Mouse (Mus musculus) B cell, adult 2 months (primary cell): ENCODE data around the gene Vmn1r4.

Experiments
- DNase-seq, 2 experiments: peaks; one replicate each; pipeline ENCODE4 v3.0.0; 2022

Vmn1r4 gene

DNA sequence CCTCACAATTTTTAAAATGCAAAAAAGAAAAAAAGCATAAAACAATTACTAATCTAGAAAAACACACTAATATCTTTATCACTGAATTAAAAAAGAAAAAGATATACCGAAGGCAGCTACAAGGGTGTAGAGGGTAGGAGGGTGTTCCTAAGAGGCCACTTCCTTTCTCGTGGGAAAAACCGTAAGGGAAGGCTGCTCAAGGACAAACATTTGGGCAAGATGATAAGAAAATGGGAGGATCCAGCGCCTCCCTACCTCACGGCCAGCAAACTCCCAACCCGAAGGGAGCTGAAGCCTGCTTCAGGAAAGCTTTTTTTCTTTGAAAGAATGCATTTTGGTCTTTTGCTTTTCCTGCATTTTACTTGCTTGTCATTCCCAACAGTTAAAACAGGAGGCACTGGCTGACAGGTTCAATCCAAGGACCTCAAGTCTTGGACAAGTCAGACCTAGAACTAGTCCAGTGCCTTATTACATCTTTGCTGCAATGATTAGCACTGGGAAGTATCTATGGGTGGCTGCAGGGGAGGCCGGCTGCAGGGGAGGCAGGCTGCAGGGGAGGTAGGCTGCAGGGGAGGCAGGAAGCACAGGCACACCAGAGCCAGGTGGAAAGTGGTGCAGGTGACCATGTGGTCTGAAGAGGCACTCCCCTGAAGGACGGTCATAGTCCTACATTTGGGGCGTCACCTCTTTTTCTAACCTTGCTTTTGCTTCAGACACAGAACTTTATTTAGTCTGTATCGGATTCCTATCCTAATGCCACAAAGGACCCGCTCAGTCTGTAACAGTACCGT, 6.0 kb upstream of the Vmn1r4 start:
- no peak for DNase-seq

GRCm38 (mm10) chr6:56919330-56920044, 4.3 kb upstream of the Vmn1r4 start:
- DNase-seq: no peak

GRCm38 (mm10) chr6:56920222-56921092, 3.4 kb upstream of the Vmn1r4 start:
- DNase-seq: no peak

DNA sequence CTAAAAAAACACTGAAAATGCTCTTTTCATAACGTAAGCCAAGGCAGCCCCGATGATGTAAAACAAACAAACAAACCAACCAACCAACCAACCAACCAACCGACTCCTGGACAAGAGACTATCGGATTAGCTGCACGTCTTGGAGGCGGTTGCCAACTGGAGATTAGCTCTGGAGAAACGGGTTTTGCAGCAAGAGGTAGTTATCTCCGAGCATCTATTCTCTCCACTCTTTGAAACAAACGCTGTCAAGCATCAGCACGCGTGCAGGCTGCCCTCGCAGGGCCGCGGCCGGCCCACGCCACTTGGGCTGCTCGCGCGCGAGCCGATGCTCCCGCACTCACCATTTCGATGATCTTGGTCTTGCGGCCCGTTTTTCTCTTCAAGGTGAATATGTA, 487 bp upstream of the Vmn1r4 start:
- no peak for DNase-seq

DNA sequence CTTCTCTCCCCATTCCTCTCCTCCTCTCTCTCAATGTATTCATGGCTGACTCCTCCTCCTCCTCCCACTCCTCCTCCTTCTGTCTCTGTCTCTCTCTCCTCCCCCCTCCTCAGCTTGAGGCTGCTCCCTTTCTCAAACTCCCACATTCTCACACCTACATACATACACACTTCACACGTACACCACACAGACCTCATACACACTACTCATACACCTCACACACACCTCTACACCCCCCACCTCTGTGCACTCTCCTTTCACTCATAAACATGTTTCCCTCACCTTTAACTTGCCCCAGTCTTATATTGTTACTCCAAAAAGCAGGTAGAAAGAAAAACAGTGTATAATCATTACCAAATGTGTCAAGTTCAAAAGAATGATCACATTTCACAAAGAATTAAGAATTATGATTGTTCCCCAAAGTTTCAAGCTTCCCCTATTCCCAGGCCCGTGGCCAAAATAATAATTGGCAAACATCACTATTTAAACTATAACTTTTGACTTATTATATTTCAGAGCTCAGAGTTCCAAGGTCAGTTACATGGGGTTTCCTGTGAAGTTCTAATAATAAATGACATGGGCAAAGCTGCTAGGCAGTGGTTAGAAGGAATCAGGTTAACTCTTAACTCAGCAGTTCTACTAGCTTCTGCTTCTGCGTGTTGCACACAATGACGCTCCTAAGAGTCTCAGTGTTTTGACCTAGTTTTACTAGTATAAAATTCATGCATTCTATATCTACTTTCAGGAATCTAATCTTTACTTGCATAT, 8.0 kb downstream of the Vmn1r4 start:
- no peak for DNase-seq

DNA sequence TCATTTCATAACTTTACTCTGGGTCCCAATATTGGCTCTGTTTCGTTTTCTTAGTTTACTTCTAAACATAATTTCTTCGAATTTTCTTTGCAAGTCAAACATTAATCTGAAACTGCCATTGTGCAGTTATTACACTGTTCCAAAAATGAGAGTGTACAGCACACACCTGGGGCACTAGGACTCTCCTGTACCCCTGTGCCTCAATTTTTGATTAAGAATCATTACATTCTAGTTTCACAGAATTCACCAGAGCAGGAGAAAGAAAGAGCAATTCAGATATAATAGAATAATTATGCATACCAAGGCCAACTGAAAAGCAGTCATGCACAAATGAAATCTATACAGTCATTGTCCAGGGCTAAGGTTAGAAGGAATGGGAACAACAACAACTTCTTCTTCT, 8.6 kb downstream of the Vmn1r4 start:
- DNase-seq: no peak

GRCm38 (mm10) chr6:56934366-56934765, 10.6 kb downstream of the Vmn1r4 start:
- DNase-seq: no peak

- DNase-seq: no peak
Measured at GRCm38 (mm10) chr6:56956436-56956835, 32.6 kb downstream of the Vmn1r4 start.

- DNase-seq: no peak
Measured at GRCm38 (mm10) chr6:56969973-56970372, 46.2 kb downstream of the Vmn1r4 start, which contains the start of gene Vmn1r5. TSS of gene Vmn1r5 (plus strand) at chr6:56970273.

DNA sequence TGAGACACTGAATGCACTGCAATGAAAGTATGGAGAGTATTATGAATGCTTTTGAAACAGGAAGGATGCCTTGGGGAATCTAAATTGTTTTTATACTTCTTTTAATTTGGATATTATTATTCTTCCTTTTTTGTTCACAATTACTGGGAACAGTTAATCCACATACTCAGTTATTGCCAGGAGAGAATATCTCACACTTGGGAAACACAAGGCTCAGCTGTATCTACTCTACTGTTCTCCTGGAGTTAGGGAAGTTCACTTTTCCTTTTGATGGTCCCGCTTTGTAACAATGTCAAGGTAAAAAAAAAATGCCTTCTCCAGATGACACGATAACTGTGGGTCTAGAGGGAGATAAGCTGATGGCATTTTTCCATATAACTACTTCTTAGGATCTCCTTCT, 73.1 kb downstream of the Vmn1r4 start, which contains the start of gene Vmn1r6:
TSS of gene Vmn1r6 (plus strand) at position 301 of the 400 bp plus-strand sequence.
- DNase-seq: no peak
